Mouse (Mus musculus): Measurements from ENCODE around the gene Olfr1564. TPM values are rescaled to one million over a fixed set of nuclear protein-coding genes. Genes with fewer than 3 reads are reported as not detected.
"Not testable (repeated sequence)": the region's sequence is repeated elsewhere in the genome, so short reads cannot be mapped to it uniquely, and the experiment has no call there.

Olfr1564 gene
- polyA plus RNA-seq (2012; ENCODE audit: insufficient read depth, insufficient read length, missing spikeins), result 0.15 and 0.23 TPM in 2 replicates

GRCm38 (mm10) chr17:33221590-33221989, at the start of gene Olfr1564:
TSS of gene Olfr1564 (minus strand) at chr17:33221690.
- Histone ChIP-seq H3K4me1 (ENCODE audit: control insufficient read depth, insufficient read depth, low read length) (no peaks in the 10 kb centered on the region), H3K27ac (ENCODE audit: insufficient read depth, low read depth, low read length) (no peak within 1 kb of the TSS), H3K4me3 (ENCODE audit: insufficient read depth, low read length) (no peak within 1 kb of the TSS)
- no peak for TF ChIP-seq POLR2A (IDR thresholded peaks at IDR 0.05; ENCODE audit: borderline replicate concordance, low read depth, low read length)
- TF ChIP-seq CTCF (IDR thresholded peaks at IDR 0.05; ENCODE audit: low read depth, low read length), result no peak

- Histone ChIP-seq H3K27ac (ENCODE audit: insufficient read depth, low read depth, low read length) (no peak overlapping the region), H3K4me1 (ENCODE audit: control insufficient read depth, insufficient read depth, low read length) (no peaks in the 10 kb centered on the region), H3K4me3 (ENCODE audit: insufficient read depth, low read length) (no peak overlapping the region)
- no peak for TF ChIP-seq CTCF (IDR thresholded peaks at IDR 0.05; ENCODE audit: low read depth, low read length)
- TF ChIP-seq POLR2A (IDR thresholded peaks at IDR 0.05; ENCODE audit: borderline replicate concordance, low read depth, low read length), result no peak
Observed at GRCm38 (mm10) chr17:33268907-33269306, 47.4 kb upstream of the Olfr1564 start.

GRCm38 (mm10) chr17:33264376-33264775, 42.9 kb upstream of the Olfr1564 start, which contains the start of gene Olfr63:
TSS of gene Olfr63 (plus strand) at chr17:33264676.
- Histone ChIP-seq H3K27ac (ENCODE audit: insufficient read depth, low read depth, low read length) (no peak within 1 kb of the TSS), H3K4me3 (ENCODE audit: insufficient read depth, low read length) (no peak within 1 kb of the TSS), H3K4me1 (ENCODE audit: control insufficient read depth, insufficient read depth, low read length) (no peaks in the 10 kb centered on the region)
- no peak for TF ChIP-seq CTCF (IDR thresholded peaks at IDR 0.05; ENCODE audit: low read depth, low read length)
- TF ChIP-seq POLR2A (IDR thresholded peaks at IDR 0.05; ENCODE audit: borderline replicate concordance, low read depth, low read length), result no peak

- not testable (repeated sequence) for H3K27ac ChIP-seq (ENCODE audit: insufficient read depth, low read depth, low read length); H3K4me1 ChIP-seq (ENCODE audit: control insufficient read depth, insufficient read depth, low read length); H3K4me3 ChIP-seq (ENCODE audit: insufficient read depth, low read length)
Observed at GRCm38 (mm10) chr17:33255319-33255657, 33.8 kb upstream of the Olfr1564 start.

- not testable (repeated sequence) for H3K27ac ChIP-seq (ENCODE audit: insufficient read depth, low read depth, low read length); H3K4me3 ChIP-seq (ENCODE audit: insufficient read depth, low read length); H3K4me1 ChIP-seq (ENCODE audit: control insufficient read depth, insufficient read depth, low read length)
Observed at GRCm38 (mm10) chr17:33254530-33255318, 33.2 kb upstream of the Olfr1564 start, which contains the start of gene Zfp955a. TSS of gene Zfp955a (minus strand) at chr17:33255145.

GRCm38 (mm10) chr17:33236646-33237045, 15.2 kb upstream of the Olfr1564 start:
- H3K4me3 ChIP-seq (ENCODE audit: insufficient read depth, low read length); H3K27ac ChIP-seq (ENCODE audit: insufficient read depth, low read depth, low read length); H3K4me1 ChIP-seq (ENCODE audit: control insufficient read depth, insufficient read depth, low read length): not testable (repeated sequence)

GRCm38 (mm10) chr17:33191002-33191401, 30.5 kb downstream of the Olfr1564 start, which contains the start of gene Olfr239:
TSS of gene Olfr239 (plus strand) at chr17:33191302.
- H3K4me3 ChIP-seq (ENCODE audit: insufficient read depth, low read length); H3K4me1 ChIP-seq (ENCODE audit: control insufficient read depth, insufficient read depth, low read length); H3K27ac ChIP-seq (ENCODE audit: insufficient read depth, low read depth, low read length): not testable (repeated sequence)

GRCm38 (mm10) chr17:33168147-33168546, 53.3 kb downstream of the Olfr1564 start, which contains the start of gene Olfr55:
TSS of gene Olfr55 (plus strand) at chr17:33168447.
- not testable (repeated sequence) for H3K4me1 ChIP-seq (ENCODE audit: control insufficient read depth, insufficient read depth, low read length); H3K4me3 ChIP-seq (ENCODE audit: insufficient read depth, low read length); H3K27ac ChIP-seq (ENCODE audit: insufficient read depth, low read depth, low read length)

Other genes with a start within 250 kb of the Olfr1564 start
- gene Zfp952, start 228.6 kb downstream of the Olfr1564 start, polyA plus RNA-seq (2012; ENCODE audit: insufficient read depth, insufficient read length, missing spikeins), result 9.9 and 10.5 TPM in 2 replicates
- gene Zfp763, start 188.3 kb downstream of the Olfr1564 start, polyA plus RNA-seq (2012; ENCODE audit: insufficient read depth, insufficient read length, missing spikeins), result 3.3 and 4.7 TPM in 2 replicates
- not detected in 2 replicates for gene 4921501E09Rik, start 153.6 kb downstream of the Olfr1564 start, polyA plus RNA-seq (2012; ENCODE audit: insufficient read depth, insufficient read length, missing spikeins)
- 4.7 and 7.1 TPM in 2 replicates for gene Zfp563, start 132.4 kb downstream of the Olfr1564 start, polyA plus RNA-seq (2012; ENCODE audit: insufficient read depth, insufficient read length, missing spikeins)
- not detected in 2 replicates for gene Morc2b, start 82.0 kb downstream of the Olfr1564 start, polyA plus RNA-seq (2012; ENCODE audit: insufficient read depth, insufficient read length, missing spikeins)
- gene Olfr55, start 53.2 kb downstream of the Olfr1564 start, polyA plus RNA-seq (2012; ENCODE audit: insufficient read depth, insufficient read length, missing spikeins), result not detected in 2 replicates
- not detected in 2 replicates for gene Olfr239, start 30.4 kb downstream of the Olfr1564 start, polyA plus RNA-seq (2012; ENCODE audit: insufficient read depth, insufficient read length, missing spikeins)
- 6.2 TPM in 2 replicates for gene Zfp955a, start 33.5 kb upstream of the Olfr1564 start, polyA plus RNA-seq (2012; ENCODE audit: insufficient read depth, insufficient read length, missing spikeins)
- not detected in 2 replicates for gene Olfr63, start 43.0 kb upstream of the Olfr1564 start, polyA plus RNA-seq (2012; ENCODE audit: insufficient read depth, insufficient read length, missing spikeins)
- 4.1 and 10.5 TPM in 2 replicates for gene Zfp955b, start 67.9 kb upstream of the Olfr1564 start, polyA plus RNA-seq (2012; ENCODE audit: insufficient read depth, insufficient read length, missing spikeins)
- 6.5 and 7.4 TPM in 2 replicates for gene Zfp81, start 137.2 kb upstream of the Olfr1564 start, polyA plus RNA-seq (2012; ENCODE audit: insufficient read depth, insufficient read length, missing spikeins)
- gene Zfp101, start 173.0 kb upstream of the Olfr1564 start, polyA plus RNA-seq (2012; ENCODE audit: insufficient read depth, insufficient read length, missing spikeins), result 9.1 and 10.4 TPM in 2 replicates
- not detected in 2 replicates for gene Actl9, start 211.2 kb upstream of the Olfr1564 start, polyA plus RNA-seq (2012; ENCODE audit: insufficient read depth, insufficient read length, missing spikeins)